In genomic region chr1:42260033-42260925, GRCm38 (mm10) we compare ENCODE assay signal across 12 mouse cellular contexts.
DNase-seq lines count a peak whose midpoint lies in the region; ATAC-seq and TF ChIP-seq lines count a peak whose summit lies in the region.
"Had no signal": no experiment of that assay in that cellular context is flagged by ENCODE, and none has a peak within 500 bp of the region (broad histone marks: within the 10 kb centered on the region; RNA-seq: fewer than 3 reads in every experiment).

No protein-coding gene starts in this region.

- H3K27me3 ChIP-seq in kidney, embryonic 15.5 days = 0 out of 2 replicates have a peak, but pooled peaks cover 4% of the 10 kb centered on the region
- no peaks in the 10 kb centered on the region for H3K27me3 ChIP-seq in forebrain, embryonic 11.5 days (ENCODE audit: control insufficient read depth, insufficient read depth, low read length)
- no peaks in the 10 kb centered on the region for H3K27me3 ChIP-seq in hindbrain, embryonic 15.5 days
- H3K27me3 ChIP-seq in midbrain, postnatal 0 days (ENCODE audit: insufficient read depth, low read length) = no peaks in the 10 kb centered on the region
- H3K27me3 ChIP-seq in liver, embryonic 11.5 days (replicated peaks; ENCODE audit: control insufficient read depth, insufficient read depth, low read length) = no peaks in the 10 kb centered on the region
- H3K27me3 ChIP-seq: limb, embryonic 15.5 days had no signal

- H3K36me3 ChIP-seq in kidney, embryonic 15.5 days = no peaks in the 10 kb centered on the region
- no peaks in the 10 kb centered on the region for H3K36me3 ChIP-seq in forebrain, embryonic 11.5 days (ENCODE audit: control insufficient read depth, insufficient read depth, low read length)
- no peaks in the 10 kb centered on the region for H3K36me3 ChIP-seq in hindbrain, embryonic 15.5 days
- no peaks in the 10 kb centered on the region for H3K36me3 ChIP-seq in midbrain, postnatal 0 days (ENCODE audit: insufficient read depth, low read length)
- H3K36me3 ChIP-seq in liver, embryonic 11.5 days (ENCODE audit: control insufficient read depth, insufficient read depth, low read length) = no peaks in the 10 kb centered on the region
- H3K36me3 ChIP-seq: limb, embryonic 15.5 days had no signal

- no peak overlapping the region for H3K27ac ChIP-seq in kidney, embryonic 15.5 days
- H3K27ac ChIP-seq in forebrain, embryonic 11.5 days (ENCODE audit: low read depth, low read length) = peak overlapping the region; percentile 87
- peak overlapping the region; percentile 47 for H3K27ac ChIP-seq in hindbrain, embryonic 15.5 days (replicated peaks)
- H3K27ac ChIP-seq in midbrain, postnatal 0 days (ENCODE audit: low read depth, low read length) = peak overlapping the region; percentile 69
- H3K27ac ChIP-seq in liver, embryonic 11.5 days (ENCODE audit: low read depth, low read length) = no peak overlapping the region
- H3K27ac ChIP-seq: limb, embryonic 15.5 days had no signal

- no peak for DNase-seq in kidney, postnatal 25 days
- DNase-seq in forebrain, embryonic 11.5 days (ENCODE audit: low spot score) = no peak
- DNase-seq in midbrain, postnatal 0 days (ENCODE audit: low spot score) = no peak
- no peak for DNase-seq in B cell, adult 2 months
- no peak for DNase-seq in liver, embryonic 11.5 days (ENCODE audit: low spot score)
- no peak for DNase-seq in left cerebral cortex, adult 8-10 months (ENCODE audit: low spot score in 2 of 2)
- DNase-seq: lung, postnatal 10 days; thymus, postnatal 36 days had no signal

- peak overlapping the region; percentile 38 for H3K4me2 ChIP-seq in kidney, embryonic 15.5 days
- H3K4me2 ChIP-seq in forebrain, embryonic 11.5 days (ENCODE audit: low read depth, low read length, severe bottlenecking) = peak overlapping the region; percentile 45; the same call in 1 of the 2 replicates
- H3K4me2 ChIP-seq in hindbrain, embryonic 15.5 days = peak overlapping the region; percentile 35
- H3K4me2 ChIP-seq in midbrain, postnatal 0 days (ENCODE audit: low read depth, low read length, poor library complexity, severe bottlenecking) = peak overlapping the region; percentile 23
- H3K4me2 ChIP-seq in liver, embryonic 11.5 days = no peak overlapping the region
- H3K4me2 ChIP-seq: limb, embryonic 15.5 days had no signal

- H3K4me1 ChIP-seq in kidney, embryonic 15.5 days = peaks cover 28% of the 10 kb centered on the region
- H3K4me1 ChIP-seq in forebrain, embryonic 11.5 days (replicated peaks; ENCODE audit: control insufficient read depth, insufficient read depth, low read length) = peaks cover 20% of the 10 kb centered on the region; the same call in 1 of the 2 replicates
- H3K4me1 ChIP-seq in hindbrain, embryonic 15.5 days (replicated peaks) = peaks cover 41% of the 10 kb centered on the region
- peaks cover 6% of the 10 kb centered on the region; the same call in 1 of the 2 replicates for H3K4me1 ChIP-seq in midbrain, postnatal 0 days (ENCODE audit: insufficient read depth, low read length)
- H3K4me1 ChIP-seq in liver, embryonic 11.5 days (replicated peaks; ENCODE audit: control insufficient read depth, insufficient read depth, low read length) = no peaks in the 10 kb centered on the region

- H3K9me3 ChIP-seq in kidney, embryonic 15.5 days (replicated peaks) = no peaks in the 10 kb centered on the region
- H3K9me3 ChIP-seq in forebrain, embryonic 11.5 days (ENCODE audit: control insufficient read depth, low read length) = no peaks in the 10 kb centered on the region
- H3K9me3 ChIP-seq in hindbrain, embryonic 15.5 days = no peaks in the 10 kb centered on the region
- no peaks in the 10 kb centered on the region for H3K9me3 ChIP-seq in midbrain, postnatal 0 days (ENCODE audit: low read length)
- H3K9me3 ChIP-seq in liver, embryonic 11.5 days (ENCODE audit: control insufficient read depth, low read length) = no peaks in the 10 kb centered on the region
- H3K9me3 ChIP-seq: limb, embryonic 15.5 days had no signal

- H3K9ac ChIP-seq in kidney, embryonic 15.5 days = no peak overlapping the region
- H3K9ac ChIP-seq in forebrain, embryonic 11.5 days (ENCODE audit: low read length) = peak overlapping the region; percentile 21
- no peak overlapping the region for H3K9ac ChIP-seq in hindbrain, embryonic 15.5 days
- peak overlapping the region; percentile 15; the same call in 1 of the 2 replicates for H3K9ac ChIP-seq in midbrain, postnatal 0 days (replicated peaks; ENCODE audit: low read length, poor library complexity, severe bottlenecking)
- H3K9ac ChIP-seq in liver, embryonic 11.5 days (ENCODE audit: low read depth, low read length) = no peak overlapping the region
- H3K9ac ChIP-seq: limb, embryonic 15.5 days had no signal

- no peak overlapping the region for H3K4me3 ChIP-seq in kidney, embryonic 15.5 days (replicated peaks)
- peak overlapping the region; percentile 10; the same call in 1 of the 2 replicates for H3K4me3 ChIP-seq in forebrain, embryonic 11.5 days (ENCODE audit: low read depth, low read length)
- no peak overlapping the region for H3K4me3 ChIP-seq in hindbrain, embryonic 15.5 days
- H3K4me3 ChIP-seq in midbrain, postnatal 0 days (ENCODE audit: low read depth, low read length) = no peak overlapping the region
- H3K4me3 ChIP-seq in liver, embryonic 11.5 days (ENCODE audit: low read depth, low read length) = no peak overlapping the region
- H3K4me3 ChIP-seq: limb, embryonic 15.5 days had no signal

- ATAC-seq in kidney, embryonic 15.5 days (replicated peaks; ENCODE audit: low FRiP score) = no peak
- no peak for ATAC-seq in forebrain, embryonic 11.5 days (replicated peaks; ENCODE audit: low FRiP score)
- ATAC-seq in hindbrain, embryonic 15.5 days (ENCODE audit: low FRiP score, low read depth) = no peak
- 0 out of 2 replicates have a peak, but pooled peaks have one; percentile 50 for ATAC-seq in midbrain, postnatal 0 days (ENCODE audit: low FRiP score)
- ATAC-seq in liver, embryonic 11.5 days (replicated peaks; ENCODE audit: low FRiP score) = no peak
- ATAC-seq: activated CD4-positive, CD25-positive, alpha-beta regulatory T cell, adult 4 months had no signal

- 56% methylated on average over 9 of the region's 9 CpGs for WGBS in kidney, embryonic 15.5 days
- 47% methylated on average over 9 of the region's 9 CpGs for WGBS in forebrain, embryonic 11.5 days
- 35% methylated on average over 9 of the region's 9 CpGs for WGBS in hindbrain, embryonic 15.5 days
- WGBS in midbrain, postnatal 0 days = 34% methylated on average over 9 of the region's 9 CpGs
- WGBS in liver, embryonic 11.5 days = 70% methylated on average over 9 of the region's 9 CpGs

- no peak for TF ChIP-seq CTCF in midbrain, postnatal 0 days (IDR thresholded peaks at IDR 0.05)

Comparison
In these comparisons a context has a peak if more than half of its experiments do, and no peak if none do; other contexts are left out.
1. H3K27ac ChIP-seq: peak in forebrain, embryonic 11.5 days (single experiment), hindbrain, embryonic 15.5 days (single experiment) and midbrain, postnatal 0 days (single experiment); none in kidney, embryonic 15.5 days (single experiment) and liver, embryonic 11.5 days (single experiment).
2. H3K9ac ChIP-seq: peak in forebrain, embryonic 11.5 days (single experiment) and midbrain, postnatal 0 days (single experiment); none in kidney, embryonic 15.5 days (single experiment), hindbrain, embryonic 15.5 days (single experiment) and liver, embryonic 11.5 days (single experiment).